Mouse (Mus musculus): ENCODE measurements around the gene Styxl1. TPM values are rescaled to one million over a fixed set of nuclear protein-coding genes. Genes with fewer than 3 reads are reported as not detected.
A peak's percentile ranks its signal among the peaks of the same experiment; 100 is the strongest.

Styxl1 gene
- polyA plus RNA-seq, 1 experiment from 2014 or later = not detected

DNA sequence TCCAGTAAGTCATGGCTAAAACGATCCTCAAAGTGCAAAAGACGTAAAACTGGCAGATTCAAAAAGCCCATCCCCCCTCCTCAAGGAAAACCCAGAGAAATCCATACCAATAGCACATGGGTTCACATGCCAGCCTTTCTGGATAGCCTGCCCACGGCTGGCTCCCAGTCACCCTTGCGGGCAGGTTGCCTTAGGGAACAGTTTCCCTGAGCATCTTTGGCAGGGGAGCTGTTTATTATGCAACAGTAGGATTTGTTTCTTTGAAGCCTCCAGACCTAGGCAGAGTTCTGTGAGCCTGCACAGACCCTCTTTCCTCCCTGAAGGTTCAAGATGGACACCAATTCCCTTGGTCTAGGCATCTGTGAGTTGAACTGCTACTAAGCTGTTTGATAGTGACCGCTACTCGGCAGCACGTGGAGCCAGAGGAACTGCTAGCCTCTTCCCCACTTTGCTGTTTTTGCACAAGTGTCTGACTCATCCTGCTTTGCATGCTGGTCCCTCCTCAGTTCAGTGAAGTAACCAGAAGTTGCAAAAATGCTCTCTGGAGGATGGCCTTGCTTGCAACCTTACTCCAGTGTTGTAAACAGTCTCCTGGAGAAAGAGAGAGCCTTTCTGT lies 67.5 kb downstream of the Styxl1 start:
- no peaks in the 10 kb centered on the region for H3K9me3 ChIP-seq (replicated peaks)
- peaks cover 64% of the 10 kb centered on the region for H3K4me1 ChIP-seq
- H3K27me3 ChIP-seq (replicated peaks) = no peaks in the 10 kb centered on the region
- no peak overlapping the region for H3K4me2 ChIP-seq
- peaks cover 25% of the 10 kb centered on the region for H3K36me3 ChIP-seq
- no peak overlapping the region for H3K4me3 ChIP-seq
- no peak overlapping the region for H3K9ac ChIP-seq
- H3K27ac ChIP-seq = no peak overlapping the region
- ATAC-seq = no peak
- 61% methylated on average over 7 of the region's 7 CpGs for WGBS (ENCODE audit: insufficient replicate concordance)

DNA sequence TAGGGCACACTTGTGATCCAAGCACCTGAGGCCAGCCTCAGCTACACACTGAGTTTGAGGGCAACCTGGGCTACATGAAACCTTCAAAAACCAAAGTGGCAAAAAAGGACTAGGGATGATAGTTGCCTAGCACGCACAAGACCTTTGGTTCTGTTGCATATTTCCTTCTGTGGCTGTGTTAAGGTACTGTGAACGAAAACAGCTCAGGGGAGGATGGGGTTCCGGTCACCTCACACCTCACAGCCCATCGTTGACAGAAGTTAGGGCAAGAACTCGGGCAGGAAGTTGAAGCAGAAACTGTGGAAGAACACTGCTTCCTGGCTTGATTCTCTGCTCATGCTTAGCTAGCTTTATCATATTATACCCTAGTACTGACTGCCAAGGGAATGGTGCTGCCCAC lies 68.5 kb downstream of the Styxl1 start:
- H3K4me3 ChIP-seq = no peak overlapping the region
- no peak overlapping the region for H3K4me2 ChIP-seq
- 80% methylated on average over 5 of the region's 5 CpGs for WGBS (ENCODE audit: insufficient replicate concordance)
- no peak overlapping the region for H3K27ac ChIP-seq
- H3K9me3 ChIP-seq (replicated peaks) = no peaks in the 10 kb centered on the region
- no peak overlapping the region for H3K9ac ChIP-seq
- peaks cover 61% of the 10 kb centered on the region for H3K4me1 ChIP-seq
- no peaks in the 10 kb centered on the region for H3K27me3 ChIP-seq (replicated peaks)
- peaks cover 25% of the 10 kb centered on the region for H3K36me3 ChIP-seq
- no peak for ATAC-seq

DNA sequence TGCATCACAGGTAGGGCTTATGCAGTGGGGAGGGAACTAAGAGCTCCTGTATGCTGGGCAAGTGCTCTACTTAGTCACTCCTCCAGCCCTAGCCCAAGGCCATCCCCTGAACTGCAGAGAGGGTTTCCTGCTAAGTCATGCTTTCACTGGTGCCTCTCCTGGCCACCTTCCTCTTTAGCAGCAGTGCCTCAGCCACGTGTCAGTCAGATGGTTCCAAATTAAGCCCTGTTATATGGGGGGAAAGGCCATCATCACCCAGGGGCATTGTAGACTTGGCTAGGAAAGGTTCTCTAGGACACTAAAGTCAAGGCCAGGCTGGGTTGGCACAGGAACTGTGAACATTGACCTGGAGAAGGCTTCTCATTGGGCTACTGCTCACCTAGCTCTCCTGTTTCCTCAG lies 70.3 kb downstream of the Styxl1 start:
- peak overlapping the region; percentile 54; the same call in 1 of the 2 replicates for H3K27ac ChIP-seq
- ATAC-seq = peak; percentile 48; the same call in 1 of the 2 replicates

DNA sequence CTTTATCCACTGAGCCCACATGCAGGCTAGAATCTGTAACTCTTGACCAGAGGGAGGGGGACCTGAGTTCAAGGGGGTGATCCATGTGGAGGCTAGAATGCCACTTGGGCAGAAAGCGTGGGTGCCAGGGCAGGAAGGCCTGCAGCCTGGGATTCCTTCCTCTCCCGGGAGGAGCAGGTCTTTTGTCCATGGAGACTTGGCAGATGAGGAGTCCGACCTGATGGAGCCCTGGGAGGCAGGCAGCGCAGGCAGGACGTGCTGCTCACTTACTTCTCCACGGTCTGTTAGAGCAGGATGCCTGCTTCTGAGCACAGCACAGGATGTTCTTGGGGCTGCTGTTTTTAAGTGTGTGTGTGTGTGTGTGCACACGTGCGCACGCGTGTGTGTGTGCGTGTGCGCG lies 71.1 kb downstream of the Styxl1 start:
- no peak overlapping the region for H3K4me2 ChIP-seq
- peaks cover 56% of the 10 kb centered on the region for H3K4me1 ChIP-seq

More for the DNA sequence above, 70.3 kb downstream of the Styxl1 start:
- Histone ChIP-seq H3K9me3 (replicated peaks) (no peaks in the 10 kb centered on the region), H3K4me3 (no peak overlapping the region), H3K4me2 (no peak overlapping the region), H3K36me3 (peaks cover 25% of the 10 kb centered on the region), H3K4me1 (peaks cover 56% of the 10 kb centered on the region), H3K27me3 (replicated peaks) (no peaks in the 10 kb centered on the region), H3K9ac (no peak overlapping the region)
- 7% methylated on average over 1 of the region's 1 CpGs for WGBS (ENCODE audit: insufficient replicate concordance)

DNA sequence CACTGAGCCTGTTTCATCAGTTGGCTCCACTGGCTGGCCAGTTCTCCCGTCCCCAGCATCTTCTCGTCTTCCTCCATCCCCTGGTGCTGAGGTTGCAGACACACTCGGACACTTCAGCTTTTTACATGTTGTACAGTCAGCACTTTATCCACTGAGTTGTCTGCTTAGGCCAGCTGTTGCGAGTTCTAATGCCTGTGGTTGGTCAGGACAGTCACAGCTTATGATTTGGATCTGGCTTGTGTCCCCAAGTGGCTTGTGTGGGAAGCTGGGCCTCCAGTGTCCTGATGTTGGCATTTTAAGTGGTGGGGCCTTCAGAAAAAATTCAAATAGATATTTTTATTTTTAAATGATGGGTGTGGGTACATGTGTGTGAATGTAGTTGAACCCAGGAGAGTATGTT lies 72.8 kb downstream of the Styxl1 start:
- no peak overlapping the region for H3K27ac ChIP-seq
- no peaks in the 10 kb centered on the region for H3K27me3 ChIP-seq (replicated peaks)
- WGBS (ENCODE audit: insufficient replicate concordance) = 74% methylated on average over 4 of the region's 4 CpGs
- H3K4me3 ChIP-seq = no peak overlapping the region
- peaks cover 49% of the 10 kb centered on the region for H3K4me1 ChIP-seq
- H3K9ac ChIP-seq = no peak overlapping the region
- no peaks in the 10 kb centered on the region for H3K9me3 ChIP-seq (replicated peaks)
- peaks cover 44% of the 10 kb centered on the region for H3K36me3 ChIP-seq
- H3K4me2 ChIP-seq = no peak overlapping the region
- no peak for ATAC-seq

More for the DNA sequence above, 71.1 kb downstream of the Styxl1 start:
- no peak overlapping the region for H3K27ac ChIP-seq
- H3K4me3 ChIP-seq = no peak overlapping the region
- ATAC-seq = no peak
- H3K36me3 ChIP-seq = peaks cover 29% of the 10 kb centered on the region
- H3K9ac ChIP-seq = no peak overlapping the region
- H3K9me3 ChIP-seq (replicated peaks) = no peaks in the 10 kb centered on the region
- no peaks in the 10 kb centered on the region for H3K27me3 ChIP-seq (replicated peaks)
- 90% methylated on average over 13 of the region's 13 CpGs for WGBS (ENCODE audit: insufficient replicate concordance)

DNA sequence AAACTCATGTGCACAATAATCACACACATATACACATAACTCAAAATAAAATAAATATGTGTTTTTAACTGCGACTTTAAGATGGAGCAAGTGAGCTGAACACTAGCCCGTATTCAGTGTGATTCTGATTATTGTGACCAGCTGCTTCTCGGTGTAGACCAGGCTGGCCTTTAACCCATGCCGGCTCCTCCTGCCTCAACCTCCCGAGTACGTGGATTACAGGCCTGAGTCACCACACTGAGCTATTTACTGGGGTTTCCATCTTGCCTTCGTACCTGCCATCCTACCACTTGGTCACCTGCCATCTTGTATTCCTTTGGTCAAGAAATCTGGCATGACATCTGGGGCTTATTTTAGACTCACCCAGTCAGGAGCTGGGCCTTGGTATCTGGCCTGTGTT lies 74.8 kb downstream of the Styxl1 start:
- Histone ChIP-seq H3K4me3 (no peak overlapping the region), H3K27me3 (replicated peaks) (no peaks in the 10 kb centered on the region), H3K9ac (no peak overlapping the region), H3K9me3 (replicated peaks) (no peaks in the 10 kb centered on the region), H3K36me3 (peaks cover 54% of the 10 kb centered on the region), H3K4me1 (peaks cover 45% of the 10 kb centered on the region), H3K27ac (0 out of 2 replicates have a peak overlapping the region, but pooled peaks have one; percentile 13), H3K4me2 (no peak overlapping the region)
- WGBS (ENCODE audit: insufficient replicate concordance) = 83% methylated on average over 7 of the region's 7 CpGs
- no peak for ATAC-seq

DNA sequence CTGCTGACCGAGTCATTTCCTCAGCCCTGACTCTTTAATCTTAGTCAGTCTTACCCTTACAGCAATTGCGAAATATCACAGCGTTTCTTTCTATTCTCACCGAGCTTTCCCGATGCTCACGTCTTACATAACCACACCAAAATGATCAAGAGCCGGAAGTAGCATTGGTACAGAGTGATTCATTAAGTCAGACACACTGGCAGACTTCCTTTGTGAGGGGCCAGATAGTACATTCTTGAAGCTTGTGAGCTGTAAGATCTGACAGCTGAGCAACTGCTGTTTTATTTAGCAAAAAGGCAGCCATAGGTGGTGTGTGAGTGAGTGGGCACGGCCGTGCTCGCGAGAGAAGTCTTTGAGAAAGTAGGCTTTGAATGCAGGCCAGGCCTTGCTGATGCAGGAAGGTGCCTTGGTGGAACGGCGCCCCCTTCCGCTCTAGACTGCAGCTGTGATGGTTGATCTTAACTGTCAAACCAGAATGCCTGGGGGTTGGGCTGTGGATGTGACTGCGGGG lies 75.4 kb downstream of the Styxl1 start:
- Histone ChIP-seq H3K4me1 (peaks cover 40% of the 10 kb centered on the region), H3K36me3 (peaks cover 54% of the 10 kb centered on the region), H3K9ac (no peak overlapping the region), H3K27ac (0 out of 2 replicates have a peak overlapping the region, but pooled peaks have one; percentile 13), H3K27me3 (replicated peaks) (no peaks in the 10 kb centered on the region), H3K4me2 (no peak overlapping the region), H3K4me3 (no peak overlapping the region), H3K9me3 (replicated peaks) (no peaks in the 10 kb centered on the region)
- ATAC-seq = peak; percentile 45
- 22% methylated on average over 15 of the region's 15 CpGs for WGBS (ENCODE audit: insufficient replicate concordance)

DNA sequence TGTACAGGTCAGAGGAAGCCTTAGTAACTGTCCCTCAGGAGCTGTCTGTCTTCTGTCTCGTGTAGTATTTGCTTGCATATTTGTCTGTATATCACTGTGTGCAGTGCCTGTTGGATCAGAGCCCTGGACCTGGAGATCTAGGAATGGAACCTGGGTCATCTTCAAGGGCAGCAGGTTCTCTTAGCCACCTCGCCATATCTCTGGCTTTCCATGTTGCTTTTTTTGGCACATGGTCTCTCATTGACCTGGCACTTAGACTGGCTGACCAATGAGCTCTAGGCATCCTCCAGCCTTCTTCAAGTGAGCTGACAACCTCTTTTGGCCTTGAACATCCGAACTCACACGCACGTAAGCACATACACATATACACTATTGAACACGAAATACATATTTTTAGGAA lies 76.0 kb downstream of the Styxl1 start:
- no peak overlapping the region for H3K27ac ChIP-seq
- H3K27me3 ChIP-seq (replicated peaks) = no peaks in the 10 kb centered on the region
- H3K4me3 ChIP-seq = no peak overlapping the region
- peaks cover 39% of the 10 kb centered on the region for H3K4me1 ChIP-seq
- peaks cover 50% of the 10 kb centered on the region for H3K36me3 ChIP-seq
- H3K4me2 ChIP-seq = no peak overlapping the region
- 64% methylated on average over 6 of the region's 6 CpGs for WGBS (ENCODE audit: insufficient replicate concordance)
- no peak for ATAC-seq
- no peak overlapping the region for H3K9ac ChIP-seq
- H3K9me3 ChIP-seq (replicated peaks) = no peaks in the 10 kb centered on the region

DNA sequence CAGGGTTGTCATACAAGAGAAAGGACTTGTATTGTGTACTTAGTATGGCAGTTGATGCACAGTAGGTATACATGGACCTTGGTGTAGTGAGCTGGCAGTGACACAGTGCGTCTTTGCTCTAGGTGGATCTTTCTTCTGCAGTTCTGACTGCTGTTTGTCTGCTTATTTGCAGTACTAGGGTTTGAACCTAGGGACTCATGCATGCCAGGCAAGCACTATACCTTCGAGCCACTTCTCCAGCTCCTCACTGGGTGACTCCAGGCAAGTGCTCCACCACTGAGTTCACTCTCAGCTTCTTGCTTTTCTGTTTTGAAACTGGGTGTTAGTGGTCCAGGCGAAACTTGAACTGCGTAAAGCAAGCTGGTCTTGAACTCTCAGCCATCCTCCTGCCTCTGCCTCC lies 76.6 kb downstream of the Styxl1 start:
- 85% methylated on average over 4 of the region's 4 CpGs for WGBS (ENCODE audit: insufficient replicate concordance)
- no peak for ATAC-seq

DNA sequence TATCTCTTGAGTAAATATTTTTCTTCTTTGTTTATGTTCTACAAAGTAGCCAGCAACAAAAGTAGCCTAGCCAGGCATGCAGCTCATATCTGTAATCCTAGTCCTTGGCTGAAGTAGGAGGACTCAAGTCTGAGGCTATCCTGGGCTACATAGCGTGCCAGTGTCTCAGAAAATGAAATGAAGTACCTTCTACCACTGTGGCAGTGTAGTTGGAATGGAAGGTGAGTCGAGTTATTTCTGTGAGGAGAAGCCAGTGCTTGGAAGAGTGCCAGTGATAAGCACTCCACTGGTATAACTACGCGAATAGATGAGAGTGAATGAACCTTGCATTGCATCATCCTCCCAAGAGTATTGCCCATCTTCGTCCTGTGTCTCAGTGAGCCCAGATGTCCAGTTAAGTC lies 80.5 kb downstream of the Styxl1 start:
- H3K27ac ChIP-seq = no peak overlapping the region
- H3K9ac ChIP-seq = no peak overlapping the region
- ATAC-seq = no peak
- H3K4me2 ChIP-seq = no peak overlapping the region
- H3K4me3 ChIP-seq = no peak overlapping the region
- H3K9me3 ChIP-seq (replicated peaks) = no peaks in the 10 kb centered on the region
- no peaks in the 10 kb centered on the region for H3K27me3 ChIP-seq (replicated peaks)
- peaks cover 42% of the 10 kb centered on the region for H3K4me1 ChIP-seq
- WGBS (ENCODE audit: insufficient replicate concordance) = 74% methylated on average over 5 of the region's 5 CpGs
- peaks cover 41% of the 10 kb centered on the region for H3K36me3 ChIP-seq

More for the DNA sequence above, 76.6 kb downstream of the Styxl1 start:
- no peaks in the 10 kb centered on the region for H3K27me3 ChIP-seq (replicated peaks)
- no peak overlapping the region for H3K4me3 ChIP-seq
- H3K9ac ChIP-seq = no peak overlapping the region
- H3K4me1 ChIP-seq = peaks cover 36% of the 10 kb centered on the region
- no peaks in the 10 kb centered on the region for H3K9me3 ChIP-seq (replicated peaks)
- no peak overlapping the region for H3K27ac ChIP-seq
- no peak overlapping the region for H3K4me2 ChIP-seq
- H3K36me3 ChIP-seq = peaks cover 44% of the 10 kb centered on the region
